Mouse (Mus musculus) intestine, embryonic 14.5 days (tissue): ENCODE measurements at regions not wholly inside any gene's neighbourhood (a gene's known extent, or its start where the extent isn't known, plus 50 kb on each side); places are given as distances from the start of the nearest gene placed in this dataset.

Source experiments
- ATAC-seq: fragments of 200-750 bp; cut with Nextera tagmentation; replicated peaks from 2 replicates; pipeline ENCODE4 v1.8.0; 2017; ENCODE audit warnings: low read depth, moderate number of reproducible peaks, moderate TSS enrichment, moderate library complexity; ENCODE audit not compliant: low FRiP score, low TSS enrichment
- DNase-seq: peaks from one replicate; pipeline ENCODE4 v3.0.0-alpha.2; 2018; ENCODE audit warnings: low spot score
- H3K27ac ChIP-seq: fragments of 300-500 bp; sonication (generic); 2 replicates; pipeline ENCODE4 v1.5.1; 2014; ENCODE audit warnings: low read depth, mild to moderate bottlenecking, control low read depth
- H3K27me3 ChIP-seq: fragments of 300-500 bp; sonication (generic); replicated peaks from 2 replicates; pipeline ENCODE4 v1.6.1; 2014; ENCODE audit warnings: low read length, control low read depth; ENCODE audit not compliant: control insufficient read depth, insufficient read depth
- H3K36me3 ChIP-seq: fragments of 300-500 bp; sonication (generic); 2 replicates; pipeline ENCODE4 v1.6.1; 2014; ENCODE audit warnings: low read length, control low read depth; ENCODE audit not compliant: control insufficient read depth, insufficient read depth
- H3K4me1 ChIP-seq: fragments of 300-500 bp; sonication (generic); replicated peaks from 2 replicates; pipeline ENCODE4 v1.6.1; 2014; ENCODE audit warnings: low read length, control low read depth, mixed read lengths; ENCODE audit not compliant: control insufficient read depth, insufficient read depth
- H3K4me2 ChIP-seq: fragments of 300-500 bp; sonication (generic); 2 replicates; pipeline ENCODE4 v1.6.1; 2014; ENCODE audit warnings: low read length
- H3K4me3 ChIP-seq: fragments of 300-500 bp; sonication (generic); 2 replicates; pipeline ENCODE4 v1.5.1; 2014; ENCODE audit warnings: low read depth, low read length, control low read depth, mixed read lengths
- H3K9ac ChIP-seq: fragments of 300-500 bp; sonication (generic); 2 replicates; pipeline ENCODE4 v1.6.1; 2014; ENCODE audit warnings: mild to moderate bottlenecking, low read length
- H3K9me3 ChIP-seq: fragments of 300-500 bp; sonication (generic); 2 replicates; pipeline ENCODE4 v1.6.1; 2016; ENCODE audit warnings: low read length, control low read depth; ENCODE audit not compliant: control insufficient read depth
- WGBS: fragments of 180-500 bp; shearing (Covaris S2); extraction: QIAGEN DNeasy Blood & Tissue Kit; methylation state at CpG from one replicate; pipeline ENCODE4 v1.1.7; 2014; 5-methylcytosine and 5-hydroxymethylcytosine counted together

GRCm38 (mm10) chr4:127789206-127789605 lies 181.5 kb downstream of the CK137956 start:
- H3K4me3 ChIP-seq: no peak overlapping the region
- DNase-seq (no peak), ATAC-seq (no peak)
- no peaks in the 10 kb centered on the region for H3K9me3 ChIP-seq
- no peak overlapping the region for H3K27ac ChIP-seq
- H3K9ac ChIP-seq: no peak overlapping the region
- H3K36me3 ChIP-seq: no peaks in the 10 kb centered on the region
- no peaks in the 10 kb centered on the region for H3K4me1 ChIP-seq
- H3K4me2 ChIP-seq: no peak overlapping the region
- H3K27me3 ChIP-seq: no peaks in the 10 kb centered on the region
- 79% methylated on average over 12 of the region's 12 CpGs for WGBS

DNA sequence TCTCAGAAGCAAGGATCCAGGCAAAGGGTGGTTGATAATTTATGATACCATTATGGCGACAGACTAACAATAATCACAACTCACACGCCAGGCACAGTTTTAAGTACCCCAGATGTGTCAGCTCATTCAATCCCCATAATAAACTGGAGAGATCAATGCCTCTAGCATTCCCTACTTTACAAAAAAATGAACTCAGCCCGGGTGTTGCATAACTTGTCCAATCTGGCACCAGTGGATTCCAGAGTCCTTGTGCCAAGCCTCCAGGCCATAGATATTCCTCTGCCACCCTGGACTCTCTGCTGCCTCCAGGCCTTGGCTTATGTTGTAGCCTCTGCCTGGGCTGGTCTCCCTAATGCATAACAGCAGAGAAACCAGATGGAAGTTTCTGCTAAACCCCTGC lies 185.0 kb downstream of the CK137956 start:
- Histone ChIP-seq H3K4me2 (no peak overlapping the region), H3K27ac (no peak overlapping the region), H3K4me1 (no peaks in the 10 kb centered on the region), H3K4me3 (no peak overlapping the region), H3K9ac (no peak overlapping the region), H3K27me3 (no peaks in the 10 kb centered on the region), H3K9me3 (no peaks in the 10 kb centered on the region), H3K36me3 (no peaks in the 10 kb centered on the region)
- ATAC-seq: no peak
- WGBS: 65% methylated on average over 3 of the region's 3 CpGs
- DNase-seq: no peak

DNA sequence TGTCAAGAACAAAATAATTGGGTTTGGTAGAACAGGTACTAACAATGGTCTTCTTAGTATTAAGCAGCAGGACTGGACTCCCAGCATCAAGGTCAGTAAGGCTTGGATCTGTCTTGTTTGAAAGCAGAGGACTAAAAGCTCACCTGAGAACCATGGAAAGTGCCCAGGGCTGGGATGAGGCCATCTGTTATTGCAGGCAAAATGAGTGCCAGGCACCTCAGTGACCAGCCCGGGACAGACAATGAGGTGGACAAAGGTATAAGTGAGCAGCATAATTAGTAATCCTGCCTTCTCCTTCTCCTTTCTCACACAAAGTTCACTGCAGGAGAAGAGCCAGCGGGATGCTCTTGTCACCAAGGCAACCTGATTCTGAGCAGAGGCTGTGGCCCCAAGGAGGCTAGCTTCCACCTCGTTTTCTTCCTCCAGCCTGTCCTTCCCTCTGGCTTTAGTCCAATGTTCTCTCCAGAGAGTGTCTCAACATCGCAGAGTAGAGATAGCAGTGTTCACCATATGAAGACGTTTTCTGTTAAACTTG lies 198.7 kb downstream of the CK137956 start:
- Histone ChIP-seq H3K27me3 (no peaks in the 10 kb centered on the region), H3K27ac (no peak overlapping the region), H3K9me3 (no peaks in the 10 kb centered on the region), H3K4me3 (no peak overlapping the region), H3K4me2 (no peak overlapping the region), H3K9ac (no peak overlapping the region), H3K36me3 (no peaks in the 10 kb centered on the region), H3K4me1 (no peaks in the 10 kb centered on the region)
- ATAC-seq: no peak
- DNase-seq: no peak
- WGBS: 58% methylated on average over 5 of the region's 5 CpGs

- no peaks in the 10 kb centered on the region for H3K27me3 ChIP-seq
- no peaks in the 10 kb centered on the region for H3K4me1 ChIP-seq
- no peaks in the 10 kb centered on the region for H3K9me3 ChIP-seq
- no peak overlapping the region for H3K4me2 ChIP-seq
- no peaks in the 10 kb centered on the region for H3K36me3 ChIP-seq
- WGBS: 84% methylated on average over 5 of the region's 5 CpGs
- DNase-seq (no peak), ATAC-seq (no peak)
- H3K27ac ChIP-seq: no peak overlapping the region
- H3K4me3 ChIP-seq: no peak overlapping the region
- H3K9ac ChIP-seq: no peak overlapping the region
Observed at GRCm38 (mm10) chr4:127763736-127764135, 207.0 kb downstream of the CK137956 start.

DNA sequence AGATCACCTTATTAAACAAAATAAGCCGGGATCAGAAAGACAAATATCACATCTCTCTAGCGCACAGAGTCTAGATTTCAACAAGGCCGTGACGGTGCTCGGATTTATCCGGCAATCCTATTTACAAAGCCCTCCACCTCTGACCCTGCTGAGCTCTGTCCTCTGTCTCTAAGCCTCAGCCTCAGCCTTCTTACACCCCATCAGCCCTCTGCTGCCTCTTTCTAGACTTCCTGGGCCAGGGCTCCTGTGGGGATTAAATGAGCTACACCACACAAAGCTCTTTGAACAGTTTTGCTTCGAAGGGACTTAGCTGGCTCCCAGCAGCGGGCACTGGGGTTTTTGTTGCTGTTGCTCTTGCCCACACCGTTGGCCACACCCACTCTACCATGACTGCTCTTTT lies 211.8 kb downstream of the CK137956 start:
- ATAC-seq (no peak), DNase-seq (no peak)
- H3K4me3 ChIP-seq: no peak overlapping the region
- no peak overlapping the region for H3K9ac ChIP-seq
- H3K9me3 ChIP-seq: no peaks in the 10 kb centered on the region
- no peak overlapping the region for H3K4me2 ChIP-seq
- H3K27me3 ChIP-seq: no peaks in the 10 kb centered on the region
- WGBS: 72% methylated on average over 9 of the region's 9 CpGs
- no peaks in the 10 kb centered on the region for H3K36me3 ChIP-seq
- no peaks in the 10 kb centered on the region for H3K4me1 ChIP-seq
- H3K27ac ChIP-seq: no peak overlapping the region

GRCm38 (mm10) chr4:127756238-127756637 lies 214.5 kb downstream of the CK137956 start:
- no peaks in the 10 kb centered on the region for H3K27me3 ChIP-seq
- H3K36me3 ChIP-seq: no peaks in the 10 kb centered on the region
- no peak overlapping the region for H3K4me2 ChIP-seq
- no peaks in the 10 kb centered on the region for H3K4me1 ChIP-seq
- no peak overlapping the region for H3K4me3 ChIP-seq
- H3K27ac ChIP-seq: no peak overlapping the region
- ATAC-seq: no peak
- no peak overlapping the region for H3K9ac ChIP-seq
- H3K9me3 ChIP-seq: no peaks in the 10 kb centered on the region
- WGBS: 76% methylated on average over 6 of the region's 6 CpGs
- DNase-seq: no peak

DNA sequence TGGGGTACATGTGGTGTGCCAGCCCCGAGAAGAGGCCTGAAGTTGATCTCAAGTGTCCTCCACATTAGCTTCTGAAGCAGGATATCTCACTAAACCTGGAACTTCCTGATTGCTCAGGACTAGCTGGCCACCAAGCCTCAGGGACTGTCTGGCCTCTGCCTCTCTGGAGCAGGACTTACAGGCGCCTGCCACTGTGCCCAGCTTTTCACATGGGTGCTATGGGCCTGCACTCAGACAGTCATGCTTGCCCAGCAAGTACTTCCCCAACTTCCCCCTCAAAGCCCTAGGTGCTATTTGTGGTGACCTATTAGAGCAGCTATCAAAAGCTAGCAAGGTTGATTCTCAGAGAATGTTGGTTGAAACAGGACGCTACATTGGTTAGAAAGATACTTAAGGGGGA lies 220.0 kb downstream of the CK137956 start:
- Histone ChIP-seq H3K4me2 (no peak overlapping the region), H3K27ac (no peak overlapping the region), H3K9me3 (no peaks in the 10 kb centered on the region), H3K27me3 (no peaks in the 10 kb centered on the region), H3K36me3 (no peaks in the 10 kb centered on the region), H3K4me1 (no peaks in the 10 kb centered on the region), H3K4me3 (no peak overlapping the region), H3K9ac (no peak overlapping the region)
- DNase-seq: peak; percentile 16
- 80% methylated on average over 3 of the region's 3 CpGs for WGBS
- ATAC-seq: no peak

DNA sequence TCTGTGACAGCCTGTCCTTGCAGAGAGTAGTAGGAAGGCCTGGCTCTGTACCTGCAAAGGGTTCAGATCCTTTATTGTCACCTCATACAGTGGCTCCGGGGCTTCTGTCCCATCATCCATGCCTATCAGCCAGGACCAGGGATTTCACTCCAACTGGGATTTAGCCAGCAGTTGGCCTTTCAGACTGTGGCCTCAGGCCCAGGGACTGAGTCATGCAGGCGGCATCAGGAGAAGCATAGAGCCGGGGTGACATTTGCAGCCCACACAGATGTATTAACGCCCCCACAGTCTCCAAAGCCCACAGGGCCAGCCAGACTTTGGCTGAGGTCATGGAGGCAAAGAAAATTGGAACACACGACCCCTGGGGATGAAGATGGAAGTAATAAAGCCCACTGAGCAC lies 222.9 kb downstream of the CK137956 start:
- ATAC-seq (no peak), DNase-seq (peak; percentile 38)
- no peak overlapping the region for H3K4me3 ChIP-seq
- no peaks in the 10 kb centered on the region for H3K4me1 ChIP-seq
- H3K27ac ChIP-seq: no peak overlapping the region
- no peak overlapping the region for H3K9ac ChIP-seq
- H3K9me3 ChIP-seq: no peaks in the 10 kb centered on the region
- 82% methylated on average over 5 of the region's 5 CpGs for WGBS
- no peak overlapping the region for H3K4me2 ChIP-seq
- H3K27me3 ChIP-seq: no peaks in the 10 kb centered on the region
- H3K36me3 ChIP-seq: no peaks in the 10 kb centered on the region

DNA sequence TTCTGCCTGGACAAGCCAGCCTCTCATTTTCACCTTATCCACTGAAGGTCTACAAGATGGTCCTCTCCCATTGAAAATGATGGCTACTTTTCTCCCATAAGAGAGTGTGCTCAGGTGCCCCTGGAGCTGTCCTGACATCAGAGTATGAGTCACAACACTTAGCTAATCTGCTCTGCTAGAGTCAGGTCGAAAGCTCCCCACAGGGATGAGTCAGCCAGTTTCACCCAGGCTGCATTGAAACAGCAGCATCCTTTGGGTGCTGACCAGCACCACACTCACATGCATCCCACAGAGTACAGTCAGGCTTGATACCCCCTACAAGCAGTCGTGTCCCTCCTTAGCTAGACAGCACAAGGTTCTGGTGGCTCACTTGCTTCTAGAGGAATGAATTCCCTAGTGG lies 234.0 kb downstream of the CK137956 start:
- ATAC-seq (no peak), DNase-seq (no peak)
- WGBS: 83% methylated on average over 2 of the region's 2 CpGs
- H3K4me3 ChIP-seq: no peak overlapping the region
- no peak overlapping the region for H3K4me2 ChIP-seq
- no peaks in the 10 kb centered on the region for H3K27me3 ChIP-seq
- H3K9me3 ChIP-seq: no peaks in the 10 kb centered on the region
- no peak overlapping the region for H3K9ac ChIP-seq
- H3K4me1 ChIP-seq: 0 out of 2 replicates have a peak, but pooled peaks cover 2% of the 10 kb centered on the region
- H3K27ac ChIP-seq: no peak overlapping the region
- no peaks in the 10 kb centered on the region for H3K36me3 ChIP-seq
